Mouse (Mus musculus): ENCODE data around the gene Wfdc1. TPM values are rescaled to one million over a fixed set of nuclear protein-coding genes. Genes with fewer than 3 reads are reported as not detected.

The Wfdc1 gene
- total and polyA plus RNA-seq, 3 experiments: not detected

GRCm38 (mm10) chr8:119675457-119675856 lies 9.3 kb downstream of the Wfdc1 start:
- no peaks in the 10 kb centered on the region for H3K27me3 ChIP-seq (ENCODE audit: control insufficient read depth in 1 of 2, insufficient read depth in 2 of 2, low read length in 2 of 2)
- H3K36me3 ChIP-seq (ENCODE audit: control insufficient read depth in 1 of 2, insufficient read depth in 2 of 2, low read length in 2 of 2): no peaks in the 10 kb centered on the region
- no peaks in the 10 kb centered on the region for H3K79me2 ChIP-seq (ENCODE audit: control insufficient read depth, insufficient read depth, low read length, poor library complexity)
- peaks cover 0 to 4% of the 10 kb centered on the region in 2 experiments; a peak in 1 of 4 replicates for H3K4me1 ChIP-seq (ENCODE audit: control insufficient read depth in 1 of 2, insufficient read depth in 2 of 2, low read length in 2 of 2)
- no peaks in the 10 kb centered on the region for H3K9me3 ChIP-seq (replicated peaks; ENCODE audit: insufficient read depth, low read length)
- no peak overlapping the region for H3K27ac ChIP-seq (ENCODE audit: control insufficient read depth, low read depth, low read length)
- no peak for DNase-seq (ENCODE audit: low read depth, low spot score)
- TF ChIP-seq EP300 (IDR thresholded peaks at IDR 0.05; ENCODE audit: low read depth in 1 of 2, low read length in 2 of 2) (no peak), TAL1 (IDR thresholded peaks at IDR 0.05; ENCODE audit: low read length) (no peak), MAZ (IDR thresholded peaks at IDR 0.05; ENCODE audit: low read depth, low read length) (no peak), CTCF (IDR thresholded peaks at IDR 0.05 in 2 of 3, conservative IDR thresholded peaks at IDR 0.05 in 1 of 3; ENCODE audit: control insufficient read depth in 1 of 3, insufficient read depth in 1 of 3, low read depth in 2 of 3, low read length in 3 of 3, poor library complexity in 1 of 3, severe bottlenecking in 1 of 3) (no peak), CHD2 (IDR thresholded peaks at IDR 0.05; ENCODE audit: low read length) (no peak)
- H3K9ac ChIP-seq (ENCODE audit: control insufficient read depth, low read depth, low read length, poor library complexity, severe bottlenecking): no peak overlapping the region
- H3K4me3 ChIP-seq (ENCODE audit: control insufficient read depth in 1 of 2, insufficient read depth in 1 of 2, low read depth in 2 of 2, low read length in 2 of 2): no peak overlapping the region

DNA sequence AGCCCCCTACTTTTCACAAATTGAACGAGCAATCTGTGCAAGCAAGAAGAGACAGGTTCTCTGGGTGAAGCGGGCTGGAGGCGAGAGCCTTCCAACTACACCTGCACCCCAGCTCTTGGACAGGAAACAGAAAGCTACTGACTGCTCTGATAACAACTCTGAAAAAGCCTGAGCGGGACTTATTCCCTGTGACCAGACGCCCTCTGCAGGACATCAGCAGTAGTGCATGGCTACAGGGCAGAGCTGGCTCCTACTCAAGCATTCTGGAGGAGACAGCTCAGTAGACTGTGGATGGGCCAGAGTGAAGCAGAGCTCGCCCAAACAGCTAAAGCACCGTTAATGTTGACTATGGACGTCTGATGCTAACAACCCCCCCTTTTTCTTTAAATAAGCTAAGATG lies 10.2 kb downstream of the Wfdc1 start:
- H3K27me3 ChIP-seq (ENCODE audit: control insufficient read depth in 1 of 2, insufficient read depth in 2 of 2, low read length in 2 of 2): no peaks in the 10 kb centered on the region
- no peaks in the 10 kb centered on the region for H3K9me3 ChIP-seq (replicated peaks; ENCODE audit: insufficient read depth, low read length)
- no peaks in the 10 kb centered on the region for H3K36me3 ChIP-seq (ENCODE audit: control insufficient read depth in 1 of 2, insufficient read depth in 2 of 2, low read length in 2 of 2)
- H3K9ac ChIP-seq (ENCODE audit: control insufficient read depth, low read depth, low read length, poor library complexity, severe bottlenecking): no peak overlapping the region
- H3K4me1 ChIP-seq (ENCODE audit: control insufficient read depth in 1 of 2, insufficient read depth in 2 of 2, low read length in 2 of 2): peaks cover 0 to 4% of the 10 kb centered on the region in 2 experiments; a peak in 1 of 4 replicates
- H3K27ac ChIP-seq (ENCODE audit: control insufficient read depth, low read depth, low read length): no peak overlapping the region
- H3K4me3 ChIP-seq (ENCODE audit: control insufficient read depth in 1 of 2, insufficient read depth in 1 of 2, low read depth in 2 of 2, low read length in 2 of 2): no peak overlapping the region
- H3K79me2 ChIP-seq (ENCODE audit: control insufficient read depth, insufficient read depth, low read length, poor library complexity): no peaks in the 10 kb centered on the region
- peak; percentile 93 for DNase-seq (ENCODE audit: low read depth, low spot score)
- TF ChIP-seq ZNF384 (IDR thresholded peaks at IDR 0.05; ENCODE audit: low read depth, low read length) (peak; percentile 51; the same call in 1 of the 2 replicates), E2F4 (IDR thresholded peaks at IDR 0.05; ENCODE audit: borderline replicate concordance, low read depth, low read length) (no peak), TAL1 (IDR thresholded peaks at IDR 0.05; ENCODE audit: low read length) (peak; percentile 31), GABPA (IDR thresholded peaks at IDR 0.05; ENCODE audit: low read depth, low read length) (no peak), GATA1 (IDR thresholded peaks at IDR 0.05; ENCODE audit: low read depth, low read length) (peak; percentile 86), RCOR1 (IDR thresholded peaks at IDR 0.05; ENCODE audit: low read depth, low read length) (0 out of 2 replicates have a peak, but pooled peaks have one; percentile 59), BHLHE40 (IDR thresholded peaks at IDR 0.05; ENCODE audit: borderline replicate concordance, low read depth, low read length) (0 out of 2 replicates have a peak, but pooled peaks have one; percentile 20), NELFE (IDR thresholded peaks at IDR 0.05; ENCODE audit: low read depth, low read length) (no peak), CHD2 (IDR thresholded peaks at IDR 0.05; ENCODE audit: low read length) (no peak), POLR2A (IDR thresholded peaks at IDR 0.05; ENCODE audit: control insufficient read depth in 1 of 2, insufficient read depth in 1 of 2, low read depth in 1 of 2, low read length in 2 of 2, poor library complexity in 1 of 2) (no peak), SMC3 (IDR thresholded peaks at IDR 0.05; ENCODE audit: low read depth, low read length) (peak; percentile 91), MXI1 (IDR thresholded peaks at IDR 0.05; ENCODE audit: low read depth, low read length) (no peak), HCFC1 (IDR thresholded peaks at IDR 0.05; ENCODE audit: low read depth, low read length) (peak; percentile 42; the same call in 1 of the 2 replicates), MAZ (IDR thresholded peaks at IDR 0.05; ENCODE audit: low read depth, low read length) (no peak), TBP (IDR thresholded peaks at IDR 0.05; ENCODE audit: low read depth, low read length) (no peak; the same call in 1 of the 2 replicates), MYC (IDR thresholded peaks at IDR 0.05; ENCODE audit: low read depth, low read length) (peak; percentile 54; the same call in 1 of the 2 replicates), KAT2A (conservative IDR thresholded peaks at IDR 0.05; ENCODE audit: low read depth, low read length) (no peak), CTCF (IDR thresholded peaks at IDR 0.05 in 2 of 3, conservative IDR thresholded peaks at IDR 0.05 in 1 of 3; ENCODE audit: control insufficient read depth in 1 of 3, insufficient read depth in 1 of 3, low read depth in 2 of 3, low read length in 3 of 3, poor library complexity in 1 of 3, severe bottlenecking in 1 of 3) (peak in 2 of 3 experiments; percentile 97 to 98), ZKSCAN1 (IDR thresholded peaks at IDR 0.05; ENCODE audit: low read depth, low read length) (no peak), CHD1 (IDR thresholded peaks at IDR 0.05; ENCODE audit: low read depth, low read length) (no peak), SIN3A (IDR thresholded peaks at IDR 0.05; ENCODE audit: low read length) (peak; percentile 70), JUND (IDR thresholded peaks at IDR 0.05; ENCODE audit: low read depth, low read length) (no peak), ZMIZ1 (IDR thresholded peaks at IDR 0.05; ENCODE audit: low read depth, low read length) (no peak), USF2 (IDR thresholded peaks at IDR 0.05; ENCODE audit: borderline replicate concordance in 1 of 2, insufficient read depth in 1 of 2, low read depth in 1 of 2, low read length in 2 of 2) (no peak), RAD21 (IDR thresholded peaks at IDR 0.05; ENCODE audit: low read depth, low read length) (no peak; the same call in none of the 2 replicates), EP300 (IDR thresholded peaks at IDR 0.05; ENCODE audit: low read depth in 1 of 2, low read length in 2 of 2) (peak; percentile 46 to 61), MAFK (IDR thresholded peaks at IDR 0.05; ENCODE audit: borderline replicate concordance, low read depth, low read length) (no peak), POLR2AphosphoS5 (IDR thresholded peaks at IDR 0.05; ENCODE audit: borderline replicate concordance, low read depth, low read length) (no peak), MAX (IDR thresholded peaks at IDR 0.05; ENCODE audit: low read length) (no peak), TCF12 (IDR thresholded peaks at IDR 0.05; ENCODE audit: low read depth, low read length) (peak; percentile 85), UBTF (IDR thresholded peaks at IDR 0.05; ENCODE audit: borderline replicate concordance, insufficient read depth, low read depth, low read length) (no peak)

Measured in MEL (cell line).